Mouse (Mus musculus): ENCODE data around the gene Erich3.

DNA sequence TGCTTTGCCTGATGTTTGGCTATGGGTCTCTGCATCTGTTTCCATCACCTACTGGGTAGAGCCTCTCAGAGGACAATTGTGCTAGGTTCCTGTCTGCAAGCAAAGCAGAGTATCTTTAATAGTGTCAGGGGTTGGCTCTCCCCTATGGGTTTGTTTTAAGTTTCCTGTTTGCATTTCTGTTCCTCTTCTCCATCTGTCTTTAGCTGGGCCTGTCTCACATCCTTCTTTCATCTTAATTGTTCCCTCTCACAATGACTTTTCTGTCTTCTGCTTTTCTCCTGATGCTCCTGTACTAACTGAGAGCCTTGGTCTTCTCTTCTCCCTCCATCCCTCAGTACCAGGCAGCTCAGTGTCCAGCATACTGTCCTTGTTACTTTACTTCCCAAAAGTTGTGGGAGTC, 26.6 kb downstream of the Erich3 start:
- TF ChIP-seq CTCF (IDR thresholded peaks at IDR 0.05; ENCODE audit: extremely low read depth, insufficient read depth, insufficient read length, insufficient replicate concordance) (no peak), POLR2A (IDR thresholded peaks at IDR 0.05; ENCODE audit: low read depth, low read length) (no peak)
